Mouse (Mus musculus) layer of hippocampus, adult 11-12 months (tissue): ENCODE data around the gene Rnf6.
"Not testable (repeated sequence)": the region's sequence is repeated elsewhere in the genome, so short reads cannot be mapped to it uniquely, and the experiment has no call there.

Experiments
- DNase-seq: peaks from one replicate; pipeline ENCODE4 v3.0.0; 2022; ENCODE audit warnings: low spot score

Rnf6 gene

GRCm38 (mm10) chr5:146230864-146231654 lies 9.7 kb upstream of the Rnf6 start, which contains the start of gene Cdk8:
Gene Cdk8, plus strand, starts transcription at chr5:146231230.
- DNase-seq: peak; percentile 94

DNA sequence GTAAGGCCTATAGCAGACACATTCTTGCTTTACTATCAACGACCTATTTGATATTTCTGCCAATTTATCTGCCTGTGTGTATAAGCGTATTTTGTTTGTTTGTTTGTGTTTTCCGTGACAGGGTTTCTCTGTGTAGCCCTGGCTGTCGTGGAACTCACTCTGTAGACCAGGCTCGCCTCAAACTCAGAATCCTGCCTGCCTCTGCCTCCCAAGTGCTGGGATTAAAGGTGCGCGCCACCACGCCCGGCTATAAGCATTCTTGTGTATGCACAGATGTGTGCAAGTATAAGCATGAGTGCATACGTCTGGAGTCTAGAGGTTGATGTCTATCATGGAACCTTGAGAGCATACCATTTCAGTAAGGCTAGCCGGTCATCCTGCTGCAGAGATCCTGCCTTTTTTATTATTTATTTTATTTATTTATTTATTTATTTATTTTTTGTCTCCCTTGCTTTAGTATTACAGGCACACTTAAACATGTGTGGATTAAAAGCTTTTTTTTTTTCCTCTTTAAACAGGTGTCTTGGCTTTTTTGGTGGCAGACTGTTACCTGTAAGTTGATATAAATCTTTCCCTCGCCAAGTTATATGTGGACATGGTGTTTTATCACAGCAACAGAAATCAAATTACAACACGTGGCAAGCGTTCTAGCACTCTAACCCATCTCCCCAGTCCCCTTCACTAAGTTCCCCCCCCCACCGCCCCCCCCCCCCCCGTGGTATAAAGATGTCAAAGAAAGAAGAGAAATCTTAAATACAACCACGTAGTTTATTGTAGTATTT lies 8.7 kb upstream of the Rnf6 start:
- DNase-seq: no peak

DNA sequence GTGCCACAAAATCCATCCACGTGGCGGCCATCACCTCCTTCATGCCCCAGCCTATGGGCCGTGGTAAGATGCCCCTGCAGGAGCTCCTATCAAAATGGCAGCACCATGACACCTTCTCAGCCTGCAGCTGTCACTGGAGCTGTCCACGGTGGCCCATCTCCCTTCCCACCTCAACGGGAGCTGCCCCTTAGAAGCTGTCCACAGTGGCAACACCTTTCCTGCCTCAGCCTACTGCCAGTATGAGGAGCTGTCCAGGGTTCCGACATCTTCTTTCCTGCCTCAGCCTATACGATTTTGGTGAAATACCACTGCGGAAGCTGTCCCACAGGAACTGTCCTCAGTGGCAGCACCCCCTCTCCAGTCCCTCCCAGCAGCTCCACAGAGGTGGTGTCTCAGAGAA lies 6.1 kb upstream of the Rnf6 start:
- no peak for DNase-seq

- DNase-seq: peak; percentile 28
These were observed 2.4 kb upstream of the Rnf6 start for GRCm38 (mm10) chr5:146223786-146224185.

DNA sequence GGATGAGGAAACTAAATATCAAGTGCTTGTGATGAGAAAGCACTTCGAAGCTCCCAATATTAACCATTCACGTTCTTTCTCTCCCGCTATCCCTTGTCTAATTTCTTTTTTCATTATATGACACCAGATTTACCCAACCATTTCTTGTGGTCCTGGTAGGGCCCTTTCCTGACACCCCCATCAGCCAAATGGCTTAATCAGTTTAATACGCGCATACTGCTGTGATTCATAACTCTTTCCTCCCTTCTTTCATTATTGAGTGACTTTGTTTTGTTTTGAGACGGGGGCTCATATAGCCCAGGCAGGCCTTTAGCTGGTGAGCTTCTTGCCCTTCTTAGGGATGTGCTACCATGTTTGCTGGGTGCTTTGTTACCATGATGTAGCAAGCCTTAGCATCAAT lies 367 bp upstream of the Rnf6 start:
- DNase-seq: no peak

DNA sequence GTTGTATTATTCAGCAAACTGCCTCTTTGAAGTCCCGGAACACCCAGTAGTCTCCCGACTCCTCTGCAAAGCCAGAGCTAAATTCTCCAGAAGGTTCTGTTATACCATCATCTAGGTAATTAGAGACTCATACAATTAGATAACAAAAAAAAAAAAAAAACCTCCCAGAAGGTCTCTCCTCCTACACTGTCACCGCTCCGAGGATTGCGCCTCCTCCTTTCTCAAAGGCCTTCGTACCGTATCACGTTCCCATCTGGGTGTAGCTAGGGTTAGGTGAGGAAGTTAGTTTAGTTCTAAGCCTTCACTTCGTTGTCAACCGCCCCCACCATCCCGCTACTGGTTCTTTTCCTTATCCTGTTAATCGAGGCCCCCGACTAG lies 865 bp downstream of the Rnf6 start:
- no peak for DNase-seq

DNA sequence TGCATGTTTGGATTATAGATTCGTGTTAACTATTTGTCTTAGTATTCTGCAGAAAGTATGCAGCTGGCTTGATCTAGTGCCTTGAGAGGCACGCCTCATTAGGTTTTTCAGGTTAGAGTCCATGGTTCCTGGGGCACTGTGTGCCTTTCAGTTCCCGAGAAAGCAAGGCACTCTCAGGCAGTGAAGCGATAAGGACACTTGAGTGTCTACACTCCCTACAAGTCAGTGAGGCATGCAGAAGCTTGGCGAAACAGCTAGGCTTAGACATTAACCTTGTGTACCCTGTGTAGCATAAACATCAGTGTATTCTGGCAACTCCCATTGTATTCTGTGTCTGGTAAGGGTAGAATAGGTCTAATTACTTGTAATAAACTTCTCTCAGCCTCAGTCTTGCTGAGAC lies 15.8 kb downstream of the Rnf6 start:
- no peak for DNase-seq

DNA sequence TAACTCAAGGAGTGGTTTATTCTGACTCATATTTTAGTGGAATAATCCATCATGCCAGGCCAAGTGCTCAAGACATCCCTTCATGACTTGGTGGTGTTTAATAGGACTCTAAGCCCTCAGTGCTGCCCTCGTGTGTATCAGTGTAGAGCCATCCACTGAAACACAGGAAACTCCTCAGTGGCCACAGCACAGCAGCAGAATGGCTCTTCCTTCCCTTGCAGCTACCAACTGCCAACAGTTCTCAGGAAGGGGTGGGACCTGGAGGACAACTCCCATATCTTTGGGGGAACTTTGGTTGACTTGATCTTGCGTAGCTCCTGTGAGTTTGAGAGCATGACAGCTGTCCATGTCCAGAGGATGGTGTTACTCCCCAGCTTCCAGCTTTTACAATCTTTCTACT lies 17.4 kb downstream of the Rnf6 start:
- DNase-seq: no peak

GRCm38 (mm10) chr5:146200580-146200979 lies 20.8 kb downstream of the Rnf6 start:
- no peak for DNase-seq

- DNase-seq: no peak
These were observed 21.8 kb downstream of the Rnf6 start for GRCm38 (mm10) chr5:146199540-146199939.

GRCm38 (mm10) chr5:146199073-146199472 lies 22.3 kb downstream of the Rnf6 start:
- no peak for DNase-seq

GRCm38 (mm10) chr5:146193360-146193759 lies 28.0 kb downstream of the Rnf6 start:
- DNase-seq: no peak

- DNase-seq: no peak
These were observed 30.7 kb downstream of the Rnf6 start for GRCm38 (mm10) chr5:146190501-146191269.

DNA sequence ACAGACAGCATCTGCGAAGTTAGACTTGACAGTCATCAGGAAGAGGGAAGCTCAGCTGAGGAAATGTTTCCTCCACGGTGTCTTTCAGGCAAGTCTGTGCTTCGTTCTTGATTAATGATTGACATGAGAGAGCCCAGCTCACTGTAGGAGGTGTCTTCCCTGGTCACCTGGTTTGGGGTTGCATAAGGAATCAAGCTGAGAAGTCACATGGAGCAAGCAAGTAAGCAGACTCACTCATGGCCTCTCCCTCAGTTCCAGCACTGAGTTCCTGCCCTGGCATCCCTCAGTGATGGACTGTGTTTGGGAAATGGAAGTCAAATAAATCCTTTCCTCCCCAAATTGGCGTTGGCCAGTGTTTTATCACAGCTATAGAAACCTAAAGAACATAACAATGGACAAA lies 31.3 kb downstream of the Rnf6 start:
- DNase-seq: no peak

DNA sequence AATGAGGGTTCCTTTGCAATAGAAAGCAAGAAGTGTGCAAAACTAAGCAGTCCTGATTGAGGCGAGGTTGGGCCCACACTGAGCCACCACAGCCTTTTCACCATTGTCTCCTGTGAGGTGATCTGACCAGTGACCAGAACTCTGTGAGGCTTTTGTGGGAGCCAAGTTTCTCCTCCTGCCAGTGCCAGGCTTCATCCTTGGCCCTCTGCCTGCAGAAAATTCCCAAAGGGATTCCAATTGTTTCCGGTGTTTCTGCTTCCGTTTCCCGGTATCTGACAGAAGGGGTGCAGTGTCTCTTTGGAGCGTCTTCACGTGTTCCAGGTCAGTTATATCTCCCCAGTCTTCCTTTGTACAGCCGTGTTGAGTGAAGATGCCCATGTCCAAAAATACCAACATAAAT lies 32.6 kb downstream of the Rnf6 start:
- DNase-seq: no peak

GRCm38 (mm10) chr5:146188144-146188543 lies 33.2 kb downstream of the Rnf6 start:
- no peak for DNase-seq

GRCm38 (mm10) chr5:146187441-146187840 lies 33.9 kb downstream of the Rnf6 start:
- peak; percentile 72 for DNase-seq

- DNase-seq: not testable (repeated sequence)
These were observed 36.2 kb downstream of the Rnf6 start, which contains the start of gene 1700001J03Rik for GRCm38 (mm10) chr5:146185204-146185603. Gene 1700001J03Rik, minus strand, starts transcription at chr5:146185304.

- not testable (repeated sequence) for DNase-seq
These were observed 48.6 kb downstream of the Rnf6 start for GRCm38 (mm10) chr5:146172744-146173143.

DNA sequence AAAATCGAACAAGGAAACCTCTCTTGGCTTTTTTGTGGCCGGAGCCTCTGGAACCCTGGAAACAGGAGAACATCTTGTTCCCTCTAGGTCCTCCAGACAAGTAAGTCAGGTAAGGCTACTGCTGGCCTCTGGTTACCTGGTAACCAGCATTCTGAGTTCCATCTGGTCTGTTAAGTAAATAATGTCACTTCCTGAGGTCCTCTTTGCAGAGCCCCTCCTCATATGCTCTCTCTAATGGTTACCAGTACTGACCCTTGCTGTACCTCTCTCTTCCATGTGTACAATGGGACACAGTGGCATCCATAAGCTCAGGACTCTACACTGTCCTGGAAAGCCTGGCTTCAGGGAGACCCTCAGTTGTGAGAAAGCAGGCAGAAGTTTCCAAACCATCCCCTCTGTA lies 50.7 kb downstream of the Rnf6 start, which contains the start of gene Gm6309:
Gene Gm6309 (minus strand): TSS at position 101 of the 400 bp plus-strand sequence.
- not testable (repeated sequence) for DNase-seq

DNA sequence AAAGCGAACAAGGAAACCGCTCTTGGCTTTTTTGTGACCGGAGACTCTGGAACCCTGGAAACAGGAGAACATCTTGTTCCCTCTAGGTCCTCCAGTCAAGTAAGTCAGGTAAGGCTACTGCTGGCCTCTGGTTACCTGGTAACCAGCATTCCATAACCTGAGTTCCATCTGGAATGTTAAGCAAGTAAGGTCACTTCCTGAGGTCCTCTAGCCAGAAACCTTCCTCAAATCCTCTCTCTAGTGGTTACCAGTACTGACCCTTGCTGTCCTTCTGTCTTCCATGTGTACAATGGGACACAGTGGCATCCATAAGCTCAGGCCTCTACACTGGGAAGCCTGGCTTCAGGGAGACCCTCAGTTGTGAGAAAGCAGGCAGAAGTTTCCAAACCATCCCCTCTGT lies 60.9 kb downstream of the Rnf6 start, which contains the start of gene Gm5565:
Gene Gm5565 (minus strand): TSS at position 101 of the 400 bp plus-strand sequence.
- not testable (repeated sequence) for DNase-seq
